Mouse (Mus musculus): Measurements from ENCODE around the gene 1110051M20Rik. TPM values are rescaled to one million over a fixed set of nuclear protein-coding genes. Genes with fewer than 3 reads are reported as not detected.

Gene 1110051M20Rik
- total and polyA plus RNA-seq, 2 experiments from 2014 or later: 141 to 175 TPM

DNA sequence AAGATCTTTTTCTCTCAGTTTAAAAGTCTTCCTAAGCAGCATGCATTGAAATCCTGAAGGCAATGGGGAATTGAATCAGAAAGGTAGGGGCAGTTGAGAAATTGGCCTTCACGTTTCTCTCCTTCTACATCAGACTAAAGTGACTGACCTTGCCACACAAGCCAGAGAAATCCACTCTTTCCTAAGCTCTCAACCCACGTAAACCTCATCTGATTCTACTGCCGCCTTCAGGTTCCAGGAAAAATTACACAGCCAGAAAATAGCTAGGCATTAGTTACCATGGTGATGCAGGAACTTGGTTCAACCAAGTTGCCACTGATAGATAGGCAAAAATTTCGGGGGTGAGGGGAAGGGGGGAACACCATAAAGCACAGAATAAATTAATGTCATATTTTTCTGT lies 11.3 kb upstream of the 1110051M20Rik start:
- TF ChIP-seq CTCF (IDR thresholded peaks at IDR 0.05; ENCODE audit: low read depth): peak; percentile 87
- 5% methylated on average over 4 of the region's 4 CpGs for WGBS
- 0 out of 2 replicates have a peak, but pooled peaks have one; percentile 55 for ATAC-seq

DNA sequence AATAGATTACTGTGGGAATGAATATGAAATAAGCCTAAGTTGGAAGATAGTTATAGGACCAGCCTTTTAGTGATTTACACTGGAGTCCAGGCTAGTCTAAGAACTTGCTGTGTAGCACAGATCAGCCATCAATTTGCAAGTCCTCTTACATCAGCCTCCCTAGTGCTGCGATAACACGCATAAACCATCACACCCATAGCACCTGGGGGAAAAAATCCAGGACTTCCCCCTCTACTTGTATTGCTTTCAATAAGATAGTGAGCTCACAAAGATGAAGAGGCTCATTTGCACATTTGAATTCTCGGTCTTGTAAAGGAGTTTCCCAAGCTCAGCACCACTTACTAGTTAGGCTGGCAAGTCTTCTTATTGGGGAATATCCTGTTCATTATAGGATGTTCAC lies 9.9 kb upstream of the 1110051M20Rik start:
- TF ChIP-seq CTCF (IDR thresholded peaks at IDR 0.05; ENCODE audit: low read depth): no peak
- 85% methylated on average over 3 of the region's 3 CpGs for WGBS
- H3K4me3 ChIP-seq (ENCODE audit: low read length): no peak overlapping the region

More for the DNA sequence above, 11.3 kb upstream of the 1110051M20Rik start:
- H3K36me3 ChIP-seq (ENCODE audit: insufficient read depth, low read length): no peaks in the 10 kb centered on the region
- peak; percentile 84 for DNase-seq (ENCODE audit: low spot score)
- H3K9me3 ChIP-seq (ENCODE audit: low read length): no peaks in the 10 kb centered on the region
- no peaks in the 10 kb centered on the region for H3K27me3 ChIP-seq (ENCODE audit: insufficient read depth, low read length)
- H3K4me3 ChIP-seq (ENCODE audit: low read length): no peak overlapping the region
- H3K4me2 ChIP-seq (ENCODE audit: low read depth, low read length): no peak overlapping the region
- peaks cover 5% of the 10 kb centered on the region; the same call in 1 of the 2 replicates for H3K4me1 ChIP-seq (ENCODE audit: insufficient read depth, low read length)
- H3K9ac ChIP-seq (replicated peaks; ENCODE audit: low read length): no peak overlapping the region
- H3K27ac ChIP-seq: no peak overlapping the region

DNA sequence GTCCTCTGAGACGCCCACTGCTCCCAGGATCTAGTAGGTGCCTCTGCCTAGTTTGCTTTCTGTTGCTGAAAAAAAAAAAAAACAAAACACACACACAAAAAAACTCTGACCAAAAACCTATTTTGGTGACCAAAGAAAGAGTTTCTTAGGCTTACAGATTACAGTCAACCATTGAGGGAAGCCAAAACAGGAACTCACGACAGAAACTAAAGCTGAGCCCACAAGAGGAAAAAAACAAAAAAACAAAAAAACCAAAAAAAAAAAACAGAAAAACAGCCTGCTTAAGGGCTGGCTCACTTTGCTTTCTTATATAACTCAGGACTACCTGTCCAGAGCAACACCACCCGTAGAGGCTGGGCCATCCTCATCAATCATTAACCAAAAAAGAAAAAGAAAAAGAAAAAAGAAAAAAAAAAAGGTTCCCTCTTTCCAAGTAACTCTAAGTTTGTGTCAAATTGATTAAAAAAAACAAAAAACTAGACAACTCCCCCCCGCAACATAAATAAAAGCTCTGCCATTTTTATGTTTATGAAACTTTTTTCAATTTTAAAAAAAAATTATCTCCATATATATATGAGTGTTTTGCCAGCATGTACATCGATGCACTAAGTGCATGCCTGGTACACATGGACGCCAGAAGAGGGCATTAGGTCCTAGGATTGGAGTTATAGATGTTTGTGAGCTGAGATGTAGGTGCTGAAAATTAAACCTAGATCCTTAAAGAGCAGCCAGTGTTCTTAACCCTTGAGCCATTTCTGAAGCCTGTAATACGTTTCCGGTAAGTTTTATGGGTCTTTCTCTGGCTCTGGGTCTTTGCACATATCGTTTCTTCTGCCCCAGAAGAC lies 8.9 kb upstream of the 1110051M20Rik start:
- ATAC-seq (no peak), DNase-seq (ENCODE audit: low spot score) (no peak)
- Histone ChIP-seq H3K27ac (no peak overlapping the region), H3K36me3 (ENCODE audit: insufficient read depth, low read length) (no peaks in the 10 kb centered on the region), H3K27me3 (ENCODE audit: insufficient read depth, low read length) (no peaks in the 10 kb centered on the region), H3K4me1 (ENCODE audit: insufficient read depth, low read length) (no peaks in the 10 kb centered on the region), H3K4me2 (ENCODE audit: low read depth, low read length) (no peak overlapping the region), H3K9me3 (ENCODE audit: low read length) (no peaks in the 10 kb centered on the region), H3K9ac (replicated peaks; ENCODE audit: low read length) (no peak overlapping the region), H3K4me3 (ENCODE audit: low read length) (no peak overlapping the region)
- no peak for TF ChIP-seq CTCF (IDR thresholded peaks at IDR 0.05; ENCODE audit: low read depth)
- 80% methylated on average over 9 of the region's 9 CpGs for WGBS

More for the DNA sequence above, 9.9 kb upstream of the 1110051M20Rik start:
- Histone ChIP-seq H3K36me3 (ENCODE audit: insufficient read depth, low read length) (no peaks in the 10 kb centered on the region), H3K9ac (replicated peaks; ENCODE audit: low read length) (no peak overlapping the region), H3K27me3 (ENCODE audit: insufficient read depth, low read length) (no peaks in the 10 kb centered on the region), H3K9me3 (ENCODE audit: low read length) (no peaks in the 10 kb centered on the region), H3K4me1 (ENCODE audit: insufficient read depth, low read length) (peaks cover 5% of the 10 kb centered on the region; the same call in 1 of the 2 replicates), H3K27ac (no peak overlapping the region), H3K4me2 (ENCODE audit: low read depth, low read length) (no peak overlapping the region)
- DNase-seq (ENCODE audit: low spot score) (no peak), ATAC-seq (no peak)

DNA sequence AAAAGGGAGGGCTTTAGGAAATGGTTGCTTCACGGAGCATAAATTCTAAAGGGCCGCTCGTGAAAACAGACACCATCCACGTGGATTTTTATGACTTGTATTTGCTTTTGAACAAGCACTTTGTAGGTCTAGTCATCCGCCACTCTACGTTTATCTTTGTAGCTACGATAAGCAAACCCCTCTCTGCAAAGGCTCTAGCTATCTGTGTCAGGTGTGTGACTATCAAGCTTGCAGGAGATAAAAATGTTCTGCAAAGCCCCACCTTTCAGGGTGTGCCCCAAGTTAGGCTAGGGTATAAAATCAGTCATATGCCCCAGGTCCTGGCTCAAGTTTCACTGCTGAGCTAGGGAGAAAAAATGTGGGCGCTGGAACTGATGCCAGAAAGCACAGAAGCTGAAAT lies 8.2 kb upstream of the 1110051M20Rik start:
- Histone ChIP-seq H3K4me2 (ENCODE audit: low read depth, low read length) (no peak overlapping the region), H3K4me1 (ENCODE audit: insufficient read depth, low read length) (no peaks in the 10 kb centered on the region), H3K9me3 (ENCODE audit: low read length) (no peaks in the 10 kb centered on the region), H3K27ac (no peak overlapping the region), H3K36me3 (ENCODE audit: insufficient read depth, low read length) (no peaks in the 10 kb centered on the region), H3K9ac (replicated peaks; ENCODE audit: low read length) (no peak overlapping the region), H3K27me3 (ENCODE audit: insufficient read depth, low read length) (no peaks in the 10 kb centered on the region), H3K4me3 (ENCODE audit: low read length) (no peak overlapping the region)
- WGBS: 73% methylated on average over 8 of the region's 8 CpGs
- DNase-seq (ENCODE audit: low spot score) (no peak), ATAC-seq (no peak)
- TF ChIP-seq CTCF (IDR thresholded peaks at IDR 0.05; ENCODE audit: low read depth): no peak

DNA sequence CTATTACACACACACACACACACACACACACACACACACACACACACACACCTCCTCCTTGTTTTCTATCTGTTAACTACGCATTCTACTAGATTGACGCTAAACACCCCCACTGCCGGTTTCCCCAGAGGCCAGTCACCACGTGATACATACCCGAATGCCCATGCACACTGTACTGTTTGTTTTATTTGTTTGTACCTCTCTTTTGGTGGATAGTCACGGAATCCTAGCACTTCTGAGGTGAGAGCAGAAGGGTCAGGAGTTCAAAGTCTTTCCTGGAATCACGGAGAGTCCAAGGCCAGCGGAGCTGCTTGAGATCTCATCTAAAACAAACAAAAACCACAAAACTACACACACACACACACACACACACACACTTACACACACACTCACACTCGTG lies 5.8 kb upstream of the 1110051M20Rik start:
- H3K4me1 ChIP-seq (ENCODE audit: insufficient read depth, low read length): no peaks in the 10 kb centered on the region
- no peak overlapping the region for H3K4me3 ChIP-seq (ENCODE audit: low read length)
- no peaks in the 10 kb centered on the region for H3K27me3 ChIP-seq (ENCODE audit: insufficient read depth, low read length)
- no peak overlapping the region for H3K4me2 ChIP-seq (ENCODE audit: low read depth, low read length)
- no peak for TF ChIP-seq CTCF (IDR thresholded peaks at IDR 0.05; ENCODE audit: low read depth)
- no peak overlapping the region for H3K27ac ChIP-seq
- no peaks in the 10 kb centered on the region for H3K9me3 ChIP-seq (ENCODE audit: low read length)
- no peak for DNase-seq (ENCODE audit: low spot score)
- no peaks in the 10 kb centered on the region for H3K36me3 ChIP-seq (ENCODE audit: insufficient read depth, low read length)
- ATAC-seq: no peak
- 70% methylated on average over 9 of the region's 9 CpGs for WGBS
- no peak overlapping the region for H3K9ac ChIP-seq (replicated peaks; ENCODE audit: low read length)

DNA sequence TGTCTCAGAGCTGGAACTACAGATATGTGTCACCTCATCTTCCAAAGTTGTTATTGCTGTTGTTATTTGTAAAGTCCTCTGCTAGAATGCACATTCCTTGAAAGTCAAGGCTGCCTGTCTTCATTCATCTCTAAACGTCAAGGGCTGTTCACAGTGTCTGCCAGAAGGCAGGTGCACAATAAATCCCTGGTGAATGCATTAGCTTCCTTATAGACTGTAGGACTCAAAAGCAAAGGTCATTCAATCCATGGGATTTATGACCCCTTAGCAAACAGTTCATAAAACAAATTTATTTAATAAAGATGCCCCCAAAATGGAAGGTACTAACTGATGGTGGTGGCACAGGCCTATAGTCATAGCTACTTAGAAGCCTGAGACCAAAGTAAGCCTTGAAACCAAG lies 5.2 kb upstream of the 1110051M20Rik start:
- no peak for ATAC-seq
- H3K4me3 ChIP-seq (ENCODE audit: low read length): no peak overlapping the region
- no peaks in the 10 kb centered on the region for H3K4me1 ChIP-seq (ENCODE audit: insufficient read depth, low read length)
- DNase-seq (ENCODE audit: low spot score): no peak
- no peaks in the 10 kb centered on the region for H3K36me3 ChIP-seq (ENCODE audit: insufficient read depth, low read length)
- TF ChIP-seq CTCF (IDR thresholded peaks at IDR 0.05; ENCODE audit: low read depth): no peak
- no peak overlapping the region for H3K27ac ChIP-seq
- H3K4me2 ChIP-seq (ENCODE audit: low read depth, low read length): no peak overlapping the region
- no peak overlapping the region for H3K9ac ChIP-seq (replicated peaks; ENCODE audit: low read length)
- WGBS: 51% methylated on average over 1 of the region's 1 CpGs
- no peaks in the 10 kb centered on the region for H3K27me3 ChIP-seq (ENCODE audit: insufficient read depth, low read length)
- H3K9me3 ChIP-seq (ENCODE audit: low read length): no peaks in the 10 kb centered on the region

DNA sequence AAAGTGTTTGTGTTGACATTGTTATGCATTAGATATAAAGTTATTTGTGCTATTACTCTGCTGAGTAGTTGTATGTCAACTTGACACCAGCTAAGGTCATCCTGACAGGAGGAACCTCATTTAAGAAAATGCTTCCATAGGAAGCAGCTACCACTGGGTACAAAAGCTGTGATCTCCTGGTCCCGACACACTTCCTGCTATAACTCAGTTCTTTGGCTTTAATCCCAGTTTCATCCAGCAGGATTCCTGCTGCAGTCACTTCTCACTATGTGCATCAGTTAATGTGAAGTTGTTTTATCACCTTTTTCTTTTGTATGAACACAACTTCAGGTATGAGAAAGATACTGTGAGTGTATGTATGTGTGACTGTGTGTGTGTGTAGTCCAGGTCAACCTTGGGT lies 2.3 kb downstream of the 1110051M20Rik start:
- DNase-seq (ENCODE audit: low spot score) (no peak), ATAC-seq (no peak)
- Histone ChIP-seq H3K9ac (replicated peaks; ENCODE audit: low read length) (no peak overlapping the region), H3K4me1 (ENCODE audit: insufficient read depth, low read length) (0 out of 2 replicates have a peak, but pooled peaks cover 4% of the 10 kb centered on the region), H3K27ac (no peak overlapping the region), H3K4me3 (ENCODE audit: low read length) (no peak overlapping the region), H3K4me2 (ENCODE audit: low read depth, low read length) (no peak overlapping the region), H3K9me3 (ENCODE audit: low read length) (no peaks in the 10 kb centered on the region), H3K27me3 (ENCODE audit: insufficient read depth, low read length) (no peaks in the 10 kb centered on the region), H3K36me3 (ENCODE audit: insufficient read depth, low read length) (no peaks in the 10 kb centered on the region)
- 37% methylated on average over 1 of the region's 1 CpGs for WGBS
- TF ChIP-seq CTCF (IDR thresholded peaks at IDR 0.05; ENCODE audit: low read depth): no peak

All from hindbrain, postnatal 0 days (tissue).